Mouse (Mus musculus) heart, postnatal 14 days (tissue): ENCODE measurements around the gene 0610040J01Rik. TPM values are rescaled to one million over a fixed set of nuclear protein-coding genes. Genes with fewer than 3 reads are reported as not detected.

Source experiments
- DNase-seq, 2 experiments: peaks; one replicate each; pipeline ENCODE4 v3.0.0; 2021 to 2022
- intact Hi-C: fragments of 180-260 bp; cut with DNase I; formaldehyde crosslinking; loops from one replicate; pipeline ENCODE4 v1.15.1; 2025
- total RNA-seq, 2 experiments: library from RNA; stranded (reverse); gene quantifications; 2 replicates each; pipeline ENCODE4 v1.2.3; 2021

The 0610040J01Rik gene
- total RNA-seq, 2 experiments from 2014 or later, result 1.4 to 1.5 TPM

- intact Hi-C loops, result no loop called here
- DNase-seq, result no peak
Measured at GRCm38 (mm10) chr5:63947526-63947925, 135.4 kb downstream of the 0610040J01Rik start.

GRCm38 (mm10) chr5:63949195-63949594 is 137.0 kb downstream of the 0610040J01Rik start:
- intact Hi-C loops, result no loop called here
- DNase-seq, result no peak

Other genes starting within 250 kb of the 0610040J01Rik start
- not detected for gene Nwd2, start 163.3 kb upstream of the 0610040J01Rik start, total RNA-seq
- 10 to 100 TPM; 14.0 to 15.1 TPM for gene Rell1, start 156.5 kb downstream of the 0610040J01Rik start, total RNA-seq